Mouse (Mus musculus): Measurements from ENCODE around the gene Wdr70. TPM values are rescaled to one million over a fixed set of nuclear protein-coding genes. Genes with fewer than 3 reads are reported as not detected.
"Not testable (repeated sequence)": the region's sequence is repeated elsewhere in the genome, so short reads cannot be mapped to it uniquely, and the experiment has no call there.

The Wdr70 gene
- polyA plus RNA-seq, 1 experiment, result 26.6 TPM

DNA sequence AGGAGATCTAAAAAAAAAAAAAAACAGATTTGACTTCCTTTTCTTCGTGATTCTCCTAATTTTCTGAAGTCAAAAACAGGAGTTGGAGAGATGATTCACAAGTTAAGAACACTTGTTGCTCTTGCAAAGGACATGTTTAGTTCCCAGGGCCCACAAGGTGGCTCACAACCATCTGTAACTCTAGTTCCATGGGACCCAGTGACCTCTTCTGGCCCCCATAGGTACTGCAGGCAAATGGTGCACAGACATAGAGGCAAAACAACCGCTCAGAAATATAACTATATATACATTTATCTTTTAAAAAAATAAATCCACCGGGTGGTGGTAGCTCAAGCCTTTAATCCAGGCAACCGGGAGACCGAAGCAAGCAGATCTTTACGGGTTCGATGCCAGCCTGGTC is 1.2 kb downstream of the Wdr70 start:
- no peak overlapping the region; the same call in 1 of the 2 replicates for H3K4me3 ChIP-seq (ENCODE audit: insufficient read depth, low read length)
- no peaks in the 10 kb centered on the region; the same call in 1 of the 2 replicates for H3K4me1 ChIP-seq (ENCODE audit: control insufficient read depth, insufficient read depth, low read length)
- H3K27ac ChIP-seq (ENCODE audit: insufficient read depth, low read length), result no peak overlapping the region
- no peak for TF ChIP-seq POLR2A (IDR thresholded peaks at IDR 0.05; ENCODE audit: extremely low read depth, insufficient read depth, low read length)
- TF ChIP-seq CTCF (IDR thresholded peaks at IDR 0.05; ENCODE audit: extremely low read depth, insufficient read depth, low read length), result peak; percentile 33; the same call in 1 of the 2 replicates

DNA sequence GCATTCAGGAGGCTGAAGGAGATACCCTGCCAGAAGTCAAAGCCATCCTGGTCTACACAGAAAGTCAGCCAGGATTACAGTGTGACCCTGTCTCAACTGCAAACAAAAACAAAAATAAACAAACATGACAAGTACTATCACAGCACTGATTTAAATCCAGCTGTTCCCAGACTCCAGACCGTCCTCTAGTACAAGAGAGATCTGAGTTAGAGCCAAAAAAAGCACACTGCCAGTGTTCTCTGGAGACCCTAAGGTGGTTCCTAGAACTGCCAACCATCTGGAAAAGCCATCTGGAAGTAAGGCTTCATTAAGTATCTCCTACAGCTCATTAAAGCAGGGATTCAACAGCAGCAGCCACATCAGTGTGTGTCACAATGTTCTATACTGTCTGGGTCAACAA is 6.3 kb downstream of the Wdr70 start:
- not testable (repeated sequence) for H3K4me3 ChIP-seq (ENCODE audit: insufficient read depth, low read length); H3K27ac ChIP-seq (ENCODE audit: insufficient read depth, low read length); H3K4me1 ChIP-seq (ENCODE audit: control insufficient read depth, insufficient read depth, low read length)

GRCm38 (mm10) chr15:8090685-8091084 is 8.3 kb downstream of the Wdr70 start:
- Histone ChIP-seq H3K27ac (ENCODE audit: insufficient read depth, low read length) (no peak overlapping the region), H3K4me3 (ENCODE audit: insufficient read depth, low read length) (no peak overlapping the region), H3K4me1 (ENCODE audit: control insufficient read depth, insufficient read depth, low read length) (no peaks in the 10 kb centered on the region)
- no peak for TF ChIP-seq POLR2A (IDR thresholded peaks at IDR 0.05; ENCODE audit: extremely low read depth, insufficient read depth, low read length)
- no peak for TF ChIP-seq CTCF (IDR thresholded peaks at IDR 0.05; ENCODE audit: extremely low read depth, insufficient read depth, low read length)

DNA sequence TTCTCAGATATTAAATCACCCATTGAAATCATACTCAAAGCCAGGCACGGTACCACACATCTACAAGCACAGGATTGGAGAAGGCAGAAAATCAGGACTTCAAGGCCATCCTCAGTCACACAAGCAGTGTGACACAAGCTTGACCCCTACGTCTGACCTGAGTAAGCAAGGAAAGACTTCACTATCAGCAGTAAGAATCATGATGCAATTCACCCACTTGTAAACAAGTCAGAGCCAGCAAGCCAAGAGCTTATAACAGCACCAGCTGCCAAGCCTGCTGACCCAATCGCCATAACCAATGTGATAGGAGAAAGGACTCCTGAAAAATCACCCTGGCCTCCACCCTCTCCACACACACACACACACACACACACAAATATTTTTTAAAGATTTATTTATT is 10.3 kb downstream of the Wdr70 start:
- H3K4me3 ChIP-seq (ENCODE audit: insufficient read depth, low read length), result no peak overlapping the region
- no peak for TF ChIP-seq CTCF (IDR thresholded peaks at IDR 0.05; ENCODE audit: extremely low read depth, insufficient read depth, low read length)
- TF ChIP-seq POLR2A (IDR thresholded peaks at IDR 0.05; ENCODE audit: extremely low read depth, insufficient read depth, low read length), result no peak

GRCm38 (mm10) chr15:8087293-8087692 is 11.7 kb downstream of the Wdr70 start:
- no peak overlapping the region for H3K27ac ChIP-seq (ENCODE audit: insufficient read depth, low read length)
- TF ChIP-seq POLR2A (IDR thresholded peaks at IDR 0.05; ENCODE audit: extremely low read depth, insufficient read depth, low read length) (no peak), CTCF (IDR thresholded peaks at IDR 0.05; ENCODE audit: extremely low read depth, insufficient read depth, low read length) (no peak)
- H3K4me1 ChIP-seq (ENCODE audit: control insufficient read depth, insufficient read depth, low read length), result no peaks in the 10 kb centered on the region
- H3K4me3 ChIP-seq (ENCODE audit: insufficient read depth, low read length), result no peak overlapping the region

More for the DNA sequence above, 10.3 kb downstream of the Wdr70 start:
- Histone ChIP-seq H3K27ac (ENCODE audit: insufficient read depth, low read length) (no peak overlapping the region), H3K4me1 (ENCODE audit: control insufficient read depth, insufficient read depth, low read length) (no peaks in the 10 kb centered on the region)

DNA sequence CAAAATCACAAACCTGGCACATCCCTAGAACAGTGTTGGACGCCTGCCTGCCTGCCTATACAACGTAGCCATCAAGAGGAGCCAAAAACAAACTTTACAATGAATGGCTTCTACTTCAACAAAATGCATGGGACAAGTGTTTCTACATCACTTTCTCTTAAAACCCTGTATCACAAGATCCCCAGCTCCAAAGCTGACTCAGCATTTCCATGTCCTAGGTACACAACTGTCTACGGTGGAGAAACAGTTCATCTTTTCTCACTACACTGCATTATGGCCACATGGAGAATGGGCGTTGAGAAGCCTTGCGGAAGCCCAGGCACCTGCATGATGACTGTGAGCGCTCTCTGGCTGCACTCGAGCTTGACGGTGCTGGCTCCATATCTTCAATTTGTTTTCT is 16.9 kb downstream of the Wdr70 start:
- Histone ChIP-seq H3K4me1 (ENCODE audit: control insufficient read depth, insufficient read depth, low read length) (no peaks in the 10 kb centered on the region), H3K4me3 (ENCODE audit: insufficient read depth, low read length) (no peak overlapping the region), H3K27ac (ENCODE audit: insufficient read depth, low read length) (no peak overlapping the region)
- no peak for TF ChIP-seq CTCF (IDR thresholded peaks at IDR 0.05; ENCODE audit: extremely low read depth, insufficient read depth, low read length)
- no peak for TF ChIP-seq POLR2A (IDR thresholded peaks at IDR 0.05; ENCODE audit: extremely low read depth, insufficient read depth, low read length)

- not testable (repeated sequence) for H3K4me1 ChIP-seq (ENCODE audit: control insufficient read depth, insufficient read depth, low read length)
These were observed 25.9 kb downstream of the Wdr70 start for GRCm38 (mm10) chr15:8073159-8073558.

DNA sequence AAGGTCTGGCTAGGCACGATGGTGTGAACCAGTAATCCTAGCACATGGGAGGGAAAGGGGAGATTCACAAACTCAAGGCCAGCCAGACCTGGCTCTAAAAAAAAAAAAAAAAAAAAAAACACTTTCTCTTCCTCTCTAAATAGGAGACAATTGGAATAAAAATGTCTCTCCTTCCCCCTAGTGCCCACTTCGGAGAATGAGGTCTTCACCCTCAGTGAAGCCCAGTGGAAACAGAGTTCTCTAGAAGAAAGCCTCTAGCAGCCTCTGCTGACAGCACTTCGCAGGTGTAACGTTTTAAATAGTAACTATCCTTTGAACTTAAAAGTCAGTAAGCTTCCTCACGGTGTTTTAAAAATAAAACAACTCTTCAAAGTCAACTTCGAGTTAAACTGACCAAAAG is 33.8 kb downstream of the Wdr70 start:
- no peak overlapping the region for H3K27ac ChIP-seq (ENCODE audit: insufficient read depth, low read length)
- no peak overlapping the region for H3K4me3 ChIP-seq (ENCODE audit: insufficient read depth, low read length)
- no peaks in the 10 kb centered on the region for H3K4me1 ChIP-seq (ENCODE audit: control insufficient read depth, insufficient read depth, low read length)
- TF ChIP-seq CTCF (IDR thresholded peaks at IDR 0.05; ENCODE audit: extremely low read depth, insufficient read depth, low read length), result peak; percentile 20; the same call in 1 of the 2 replicates
- no peak for TF ChIP-seq POLR2A (IDR thresholded peaks at IDR 0.05; ENCODE audit: extremely low read depth, insufficient read depth, low read length)

More at GRCm38 (mm10) chr15:8073159-8073558, 25.9 kb downstream of the Wdr70 start:
- not testable (repeated sequence) for H3K4me3 ChIP-seq (ENCODE audit: insufficient read depth, low read length); H3K27ac ChIP-seq (ENCODE audit: insufficient read depth, low read length)

- Histone ChIP-seq H3K4me3 (ENCODE audit: insufficient read depth, low read length) (no peak overlapping the region), H3K27ac (ENCODE audit: insufficient read depth, low read length) (no peak overlapping the region), H3K4me1 (ENCODE audit: control insufficient read depth, insufficient read depth, low read length) (no peaks in the 10 kb centered on the region)
- TF ChIP-seq POLR2A (IDR thresholded peaks at IDR 0.05; ENCODE audit: extremely low read depth, insufficient read depth, low read length), result no peak
- TF ChIP-seq CTCF (IDR thresholded peaks at IDR 0.05; ENCODE audit: extremely low read depth, insufficient read depth, low read length), result no peak
These were observed 47.8 kb downstream of the Wdr70 start for GRCm38 (mm10) chr15:8051177-8051576.

DNA sequence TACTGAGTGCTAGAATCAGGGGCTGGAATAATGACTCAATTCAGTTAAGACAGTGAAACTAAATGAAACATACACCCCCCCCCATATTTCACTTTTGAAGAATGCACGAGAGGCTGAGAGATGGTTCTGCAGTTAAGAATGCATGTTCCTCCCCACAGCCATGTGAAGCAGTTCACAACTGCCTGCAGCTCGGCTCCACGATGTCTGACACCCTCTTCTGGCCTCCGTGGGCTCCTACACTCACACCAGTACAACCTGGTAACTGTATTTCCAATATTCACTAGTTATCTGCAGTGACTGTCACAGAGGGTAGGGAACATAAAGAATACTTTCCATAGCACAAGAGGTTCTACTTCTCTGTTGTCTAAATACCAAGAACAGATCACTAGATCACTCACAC is 59.2 kb downstream of the Wdr70 start:
- H3K4me3 ChIP-seq (ENCODE audit: insufficient read depth, low read length), result no peak overlapping the region
- peak; percentile 23; the same call in 1 of the 2 replicates for TF ChIP-seq CTCF (IDR thresholded peaks at IDR 0.05; ENCODE audit: extremely low read depth, insufficient read depth, low read length)
- TF ChIP-seq POLR2A (IDR thresholded peaks at IDR 0.05; ENCODE audit: extremely low read depth, insufficient read depth, low read length), result no peak
- H3K4me1 ChIP-seq (ENCODE audit: control insufficient read depth, insufficient read depth, low read length), result no peaks in the 10 kb centered on the region
- no peak overlapping the region for H3K27ac ChIP-seq (ENCODE audit: insufficient read depth, low read length)

DNA sequence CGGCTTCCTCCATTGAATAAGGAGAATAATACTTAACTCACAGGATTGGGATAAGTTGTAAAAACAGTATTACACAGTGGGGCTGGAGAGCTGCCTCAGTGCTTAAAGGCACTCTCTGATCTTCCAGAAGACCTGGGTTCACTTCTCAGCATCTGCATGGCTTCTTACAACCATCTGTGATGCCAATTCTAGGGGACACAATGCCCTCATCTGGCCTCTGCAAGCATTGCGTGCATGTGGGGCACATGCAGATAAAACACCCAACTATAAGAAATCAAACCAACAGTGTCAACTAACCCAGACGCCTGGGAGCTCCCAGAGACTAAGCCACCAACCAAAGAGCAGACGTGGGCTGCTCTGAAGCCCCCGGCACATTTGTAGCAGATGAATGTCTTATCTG is 60.6 kb downstream of the Wdr70 start:
- Histone ChIP-seq H3K4me3 (ENCODE audit: insufficient read depth, low read length) (no peak overlapping the region), H3K27ac (ENCODE audit: insufficient read depth, low read length) (no peak overlapping the region), H3K4me1 (ENCODE audit: control insufficient read depth, insufficient read depth, low read length) (no peaks in the 10 kb centered on the region)
- no peak for TF ChIP-seq POLR2A (IDR thresholded peaks at IDR 0.05; ENCODE audit: extremely low read depth, insufficient read depth, low read length)
- TF ChIP-seq CTCF (IDR thresholded peaks at IDR 0.05; ENCODE audit: extremely low read depth, insufficient read depth, low read length), result peak; percentile 27; the same call in 1 of the 2 replicates
